Mouse (Mus musculus): ENCODE measurements at regions not wholly inside any gene's neighbourhood (a gene's known extent, or its start where the extent isn't known, plus 50 kb on each side); places are given as distances from the start of the nearest gene placed in this dataset.
A peak's percentile ranks its signal among the peaks of the same experiment; 100 is the strongest.
"Not testable (repeated sequence)": the region's sequence is repeated elsewhere in the genome, so short reads cannot be mapped to it uniquely, and the experiment has no call there.

- DNase-seq (ENCODE audit: low read depth), result peak; percentile 88
These were observed 119.0 kb upstream of the Nabp1 start for GRCm38 (mm10) chr1:51596935-51597820.

- DNase-seq (ENCODE audit: low read depth), result peak; percentile 49
These were observed 116.4 kb upstream of the Nabp1 start for GRCm38 (mm10) chr1:51594666-51595065.

GRCm38 (mm10) chr1:51593621-51594441, 115.6 kb upstream of the Nabp1 start:
- DNase-seq (ENCODE audit: low read depth), result peak; percentile 97

GRCm38 (mm10) chr1:51591886-51592285, 113.7 kb upstream of the Nabp1 start:
- no peak for DNase-seq (ENCODE audit: low read depth)

GRCm38 (mm10) chr1:51590606-51591400, 112.6 kb upstream of the Nabp1 start:
- no peak for DNase-seq (ENCODE audit: low read depth)

DNA sequence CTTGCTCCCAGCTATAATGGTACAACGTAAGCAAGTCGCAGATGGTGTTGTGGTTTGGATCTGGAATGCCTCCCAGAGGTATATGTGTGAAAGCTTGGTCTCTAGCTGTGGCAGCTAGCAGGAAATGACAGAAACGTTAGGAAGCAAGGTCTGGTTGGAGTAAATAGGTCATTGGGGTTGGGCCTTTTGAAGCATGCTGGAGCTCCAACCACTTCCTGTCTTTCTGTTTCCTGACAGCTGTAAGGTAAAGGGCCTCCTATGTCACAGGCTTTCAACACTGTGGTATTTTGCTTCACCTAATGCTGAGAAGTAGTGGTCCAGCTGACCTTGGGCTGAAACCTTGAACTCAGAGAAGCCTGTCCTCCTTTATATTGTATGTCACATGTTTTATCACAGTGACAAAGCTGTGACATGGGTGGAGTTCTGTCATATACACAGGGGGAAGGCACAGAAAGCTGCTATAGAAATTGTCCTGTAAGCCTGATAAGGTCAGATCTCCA, 106.8 kb upstream of the Nabp1 start:
- peak; percentile 97 for DNase-seq (ENCODE audit: low read depth)

DNA sequence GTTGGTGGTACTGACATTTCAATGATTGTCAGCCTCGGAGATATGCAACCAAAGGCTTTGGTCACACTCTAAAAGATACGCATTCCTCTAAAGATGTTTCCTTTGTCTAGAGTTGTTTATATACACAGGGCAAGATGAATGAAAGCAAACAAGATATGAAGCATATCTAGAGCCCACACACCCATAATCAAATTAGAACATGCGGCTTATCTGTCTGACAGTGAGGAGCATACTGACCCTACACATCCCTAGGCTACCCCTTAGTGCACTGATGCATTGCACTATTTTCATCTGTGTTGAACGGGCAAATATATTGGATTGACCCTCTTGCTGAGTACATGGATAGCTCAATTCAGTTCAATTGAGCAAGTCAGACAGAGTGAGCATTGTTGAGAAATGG, 105.6 kb upstream of the Nabp1 start:
- no peak for DNase-seq (ENCODE audit: low read depth)

DNA sequence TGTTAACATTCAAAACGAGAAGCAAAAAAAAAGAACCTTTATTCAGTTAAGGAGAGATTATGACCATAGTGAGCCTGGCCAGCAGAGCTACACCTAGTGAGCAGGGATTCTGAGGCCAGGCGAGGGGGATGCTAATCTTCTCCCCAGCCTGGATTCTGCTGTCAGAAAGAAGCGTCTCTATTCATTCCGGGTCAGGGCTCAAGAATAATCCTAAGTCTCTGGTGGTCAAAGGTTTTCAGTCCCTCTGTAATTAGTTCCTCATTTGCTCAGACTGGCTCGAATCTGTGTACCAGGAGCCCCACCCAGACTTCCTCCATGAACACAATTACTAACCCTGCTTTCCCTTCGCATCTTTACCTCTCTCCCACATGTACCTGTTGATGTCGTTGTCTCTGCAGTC, 101.8 kb upstream of the Nabp1 start:
- DNase-seq (ENCODE audit: low read depth), result no peak

- peak; percentile 46 for DNase-seq (ENCODE audit: low read depth)
These were observed 99.5 kb upstream of the Nabp1 start for GRCm38 (mm10) chr1:51577701-51578100.

GRCm38 (mm10) chr1:51572314-51573078, 94.3 kb upstream of the Nabp1 start:
- DNase-seq (ENCODE audit: low read depth), result peak; percentile 90

DNA sequence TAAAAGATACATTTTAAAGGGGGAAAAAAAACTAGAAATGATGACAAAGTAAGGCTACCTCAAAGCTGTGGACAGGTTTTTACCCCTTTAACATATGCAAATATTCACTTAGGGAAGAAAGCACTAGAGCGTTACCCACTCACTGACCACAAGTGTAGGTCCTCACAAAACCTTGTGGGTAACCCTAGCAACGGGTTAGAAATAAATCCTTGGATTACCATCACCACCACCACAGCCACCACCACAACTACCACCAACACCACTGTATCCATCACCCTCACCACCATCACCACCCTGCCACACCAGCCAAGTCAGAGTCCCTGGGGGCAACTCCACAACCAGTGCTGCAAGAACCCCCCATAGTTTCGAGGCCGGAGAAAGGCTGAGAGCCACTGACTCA, 91.4 kb upstream of the Nabp1 start:
- no peak for DNase-seq (ENCODE audit: low read depth)

- DNase-seq (ENCODE audit: low read depth), result peak; percentile 64
These were observed 88.0 kb upstream of the Nabp1 start for GRCm38 (mm10) chr1:51566170-51566649.

GRCm38 (mm10) chr1:51556616-51557015, 78.4 kb upstream of the Nabp1 start:
- DNase-seq (ENCODE audit: low read depth), result not testable (repeated sequence)

GRCm38 (mm10) chr1:51553738-51554137, 75.5 kb upstream of the Nabp1 start:
- DNase-seq (ENCODE audit: low read depth), result peak; percentile 81

DNA sequence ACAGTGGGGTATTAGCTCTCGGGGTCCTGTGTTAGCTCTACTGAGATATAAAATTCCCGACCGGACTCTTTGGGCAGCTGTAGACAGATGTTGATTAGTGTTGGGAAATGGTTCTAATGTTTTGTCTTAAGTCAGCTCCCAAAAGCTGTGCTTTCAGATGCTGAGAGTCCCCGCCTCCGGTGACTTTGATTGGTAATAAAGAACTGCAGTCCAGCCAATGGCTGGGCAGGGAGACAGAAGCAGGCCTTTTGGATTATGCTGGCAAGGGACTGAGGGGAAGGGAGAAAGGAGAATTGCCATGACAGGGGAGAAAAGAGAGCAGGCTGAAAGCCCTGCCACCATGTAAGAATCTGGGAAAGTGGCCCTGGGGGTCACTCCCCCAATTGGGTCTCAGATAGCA, 73.4 kb upstream of the Nabp1 start:
- DNase-seq (ENCODE audit: low read depth), result no peak

DNA sequence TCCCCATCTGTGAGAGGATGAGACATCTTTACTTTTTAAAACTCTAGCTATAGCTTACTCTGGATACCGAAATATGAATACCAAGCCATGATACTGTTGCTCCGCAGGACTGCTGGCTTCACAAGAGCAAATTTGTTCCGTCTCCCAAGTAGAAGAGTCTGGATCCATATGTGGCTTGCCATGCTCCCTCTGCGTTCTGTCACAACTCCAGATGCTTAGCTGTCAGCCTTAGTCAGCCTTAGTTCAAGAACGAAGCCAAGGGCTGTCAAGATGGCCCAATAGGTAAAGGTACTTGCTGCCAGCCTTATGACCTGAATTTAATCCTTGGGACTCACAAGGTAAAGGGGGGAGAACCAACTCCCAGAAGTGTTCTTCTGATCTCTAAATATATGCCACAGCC, 64.6 kb upstream of the Nabp1 start:
- DNase-seq (ENCODE audit: low read depth), result no peak

DNA sequence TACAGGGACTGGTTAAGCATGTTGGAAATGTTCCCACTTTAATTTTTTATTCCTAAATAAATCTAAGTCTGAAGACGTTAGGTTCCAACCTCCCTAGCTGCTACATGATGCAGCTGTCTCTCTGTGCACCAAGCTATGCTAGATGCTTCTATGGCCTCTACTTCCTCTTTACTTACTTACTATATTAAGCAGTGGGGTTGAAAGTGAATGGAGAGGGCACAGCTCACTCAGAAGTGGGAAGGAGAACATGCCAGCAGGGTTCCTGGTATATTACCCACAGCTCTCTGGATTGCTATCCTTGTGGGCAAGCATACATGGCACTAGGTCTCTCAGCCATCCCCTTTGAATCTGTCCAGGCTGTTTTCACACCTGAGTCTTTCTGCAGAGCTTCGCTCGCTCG, 61.4 kb upstream of the Nabp1 start:
- DNase-seq (ENCODE audit: low read depth), result no peak

GRCm38 (mm10) chr1:51538836-51539235, 60.6 kb upstream of the Nabp1 start:
- DNase-seq (ENCODE audit: low read depth), result no peak

DNA sequence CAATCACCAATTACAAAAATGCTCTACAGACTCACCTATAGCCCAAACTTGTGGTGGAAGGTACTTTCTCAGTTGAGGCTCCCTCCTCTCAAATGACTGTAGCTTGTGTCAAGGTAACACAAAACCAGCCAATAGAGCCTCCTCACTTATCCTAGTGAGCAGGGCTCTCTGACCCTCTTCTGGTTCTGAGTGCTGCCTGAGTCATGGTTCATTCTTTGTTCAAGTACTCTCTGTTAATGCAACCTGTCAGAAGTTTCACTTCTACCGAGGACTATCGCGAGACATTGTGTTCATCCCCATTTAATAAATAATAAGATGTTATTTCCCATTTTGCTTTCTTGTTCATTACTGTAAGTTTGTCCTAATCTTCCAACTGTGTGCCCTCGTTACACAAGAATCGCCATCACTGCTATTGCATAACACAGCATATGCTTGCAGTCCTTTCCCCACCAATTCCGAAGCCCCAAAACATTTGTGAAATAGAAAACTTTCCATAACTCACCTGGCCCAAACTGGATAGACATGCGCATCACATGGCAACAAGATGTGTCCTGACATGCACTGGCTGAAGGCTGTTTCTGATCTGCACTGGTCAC, 59.6 kb upstream of the Nabp1 start:
- no peak for DNase-seq (ENCODE audit: low read depth)

DNA sequence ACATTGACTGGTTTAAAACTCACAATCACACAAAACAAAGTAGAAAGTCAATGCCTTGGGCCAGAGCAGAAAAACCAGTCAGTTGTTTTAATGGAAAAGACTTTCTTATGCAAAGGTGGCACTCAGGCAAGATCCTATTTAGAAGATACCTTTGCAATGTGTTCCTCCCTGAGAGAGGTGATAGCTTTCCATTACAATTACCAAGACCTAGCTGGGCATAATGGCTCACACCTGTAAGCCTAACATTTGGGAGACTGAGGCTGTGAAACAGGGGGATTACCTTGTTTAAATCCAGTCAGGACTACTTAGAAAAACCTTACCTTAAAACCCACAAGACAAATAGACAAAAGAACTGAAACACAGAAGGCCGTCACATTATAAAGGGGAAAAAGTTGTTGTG, 57.9 kb upstream of the Nabp1 start:
- DNase-seq (ENCODE audit: low read depth), result no peak

GRCm38 (mm10) chr1:51535414-51535813, 57.2 kb upstream of the Nabp1 start:
- DNase-seq (ENCODE audit: low read depth), result no peak
